Mouse (Mus musculus): ENCODE data around the gene Ccdc27.
A peak's percentile ranks its signal among the peaks of the same experiment; 100 is the strongest.

Ccdc27 gene

DNA sequence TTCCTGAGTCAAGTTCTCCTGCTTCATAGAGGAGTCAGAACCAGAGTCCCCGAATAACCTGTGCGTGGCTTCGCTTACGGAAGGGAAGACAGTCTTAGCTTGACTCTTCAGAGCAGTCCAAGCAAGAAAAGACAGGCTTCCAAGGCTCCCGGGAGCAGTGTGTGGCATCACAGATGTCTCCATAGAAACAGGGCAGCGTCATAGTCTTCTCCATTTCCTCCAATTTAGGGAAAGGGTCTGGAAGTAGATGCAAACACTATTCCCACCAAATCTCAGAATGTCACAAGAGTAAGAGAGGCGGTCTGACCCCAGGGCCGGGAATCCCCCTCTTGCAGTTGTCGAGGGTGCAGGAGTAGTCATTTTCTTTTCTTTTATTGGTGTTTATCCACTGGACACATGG lies at the start of gene Ccdc27:
Ccdc27 (minus strand) TSS at position 101 of the 400 bp plus-strand sequence.
- DNase-seq (ENCODE audit: low spot score) = no peak

DNA sequence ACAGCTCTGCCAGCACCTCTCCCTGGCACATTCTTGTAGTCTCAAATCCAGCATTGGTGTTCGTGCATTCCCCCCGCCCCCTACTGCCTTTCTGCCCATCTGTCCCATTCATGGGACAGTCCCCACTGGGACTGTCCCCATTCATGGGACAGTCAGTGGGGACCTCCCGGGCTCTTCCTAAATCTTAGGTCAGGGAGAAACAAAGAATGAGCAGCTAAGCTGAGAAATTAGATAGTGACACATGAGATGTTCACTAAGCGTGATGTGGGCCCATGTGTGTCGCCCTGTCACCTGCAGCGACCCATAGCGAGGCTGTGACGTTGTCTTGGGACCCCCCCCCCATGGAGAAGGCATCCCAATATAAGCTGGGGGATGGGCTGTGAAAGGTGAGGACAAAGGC lies 48.9 kb upstream of the Ccdc27 start:
- DNase-seq (ENCODE audit: low spot score) = no peak

DNA sequence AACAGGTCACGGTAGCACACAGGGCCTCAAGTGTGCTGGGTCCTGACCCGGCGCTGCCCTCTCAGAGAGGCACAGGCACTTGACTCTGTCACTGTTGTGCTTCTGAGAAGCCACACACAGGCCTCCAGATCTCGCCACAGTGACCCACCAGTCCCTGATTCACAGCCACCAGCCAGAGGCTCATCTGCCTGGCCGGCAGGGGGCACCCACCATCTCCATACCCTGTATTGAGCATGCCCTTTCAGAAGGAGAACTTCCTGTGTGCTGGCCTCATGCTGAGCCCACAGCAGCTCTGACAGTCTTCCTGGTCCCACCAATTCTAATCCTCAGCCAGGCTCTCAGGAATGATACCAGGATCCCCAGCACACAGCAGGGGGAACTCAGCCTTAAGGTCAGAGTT lies 46.7 kb upstream of the Ccdc27 start:
- no peak for DNase-seq (ENCODE audit: low spot score)

DNA sequence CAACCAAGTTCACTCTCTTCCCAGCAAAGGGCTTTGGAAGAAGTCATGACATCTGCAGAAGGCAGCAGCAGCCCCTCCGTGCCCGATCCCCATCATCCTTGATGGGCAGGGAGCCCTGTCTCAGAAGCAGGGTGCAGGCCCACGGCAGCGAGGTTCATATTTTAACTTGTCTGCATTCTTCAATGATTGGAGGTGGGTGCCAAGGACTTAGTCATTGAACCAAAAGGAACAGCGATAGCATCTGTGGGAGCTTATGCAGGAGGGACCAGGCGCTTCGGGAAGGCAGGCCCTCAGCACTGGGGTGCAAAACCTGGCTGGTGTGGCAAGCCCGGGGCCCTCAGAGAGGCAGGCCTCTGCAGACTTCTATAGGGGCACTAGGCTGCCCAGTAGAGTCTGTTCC lies 44.0 kb upstream of the Ccdc27 start:
- DNase-seq (ENCODE audit: low spot score) = no peak

DNA sequence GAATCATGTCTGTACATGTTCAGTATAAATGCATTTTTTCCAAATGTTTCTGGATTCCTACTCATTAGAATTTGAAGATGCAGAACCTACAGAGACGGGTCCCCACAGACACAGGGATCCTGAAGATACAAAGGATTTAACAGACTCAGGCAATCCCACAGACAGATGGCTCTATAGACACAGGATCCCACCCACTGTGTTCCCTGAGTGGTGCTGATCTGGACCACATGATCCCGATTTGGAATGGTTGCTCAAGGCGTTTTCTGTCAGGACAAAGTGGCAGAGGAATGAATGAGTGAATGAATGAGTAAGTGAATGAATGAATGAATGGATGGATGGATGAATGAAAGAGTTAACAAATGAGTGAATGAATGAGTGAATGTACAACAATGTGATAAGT lies 43.4 kb upstream of the Ccdc27 start:
- no peak for DNase-seq (ENCODE audit: low spot score)

DNA sequence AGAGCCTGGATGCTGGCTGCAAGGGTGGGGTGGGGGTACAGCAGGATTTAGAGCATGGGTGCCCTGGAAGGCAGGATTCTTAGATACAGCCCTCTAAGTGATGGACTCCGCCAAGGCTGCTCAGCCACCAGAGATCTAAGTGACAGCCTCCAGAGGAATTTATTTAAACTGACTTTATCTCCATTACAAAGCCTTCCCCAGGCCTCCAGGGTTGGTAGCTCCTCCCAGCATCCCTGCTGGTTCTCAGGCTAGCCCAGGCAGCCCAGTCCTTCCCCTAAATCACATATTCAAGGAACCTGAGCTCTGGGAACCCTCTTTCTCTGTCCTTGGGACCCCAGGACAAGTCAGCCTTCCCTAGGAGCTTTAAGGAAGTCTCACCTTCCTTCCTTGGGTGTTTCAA lies 39.5 kb upstream of the Ccdc27 start:
- DNase-seq (ENCODE audit: low spot score) = no peak

DNA sequence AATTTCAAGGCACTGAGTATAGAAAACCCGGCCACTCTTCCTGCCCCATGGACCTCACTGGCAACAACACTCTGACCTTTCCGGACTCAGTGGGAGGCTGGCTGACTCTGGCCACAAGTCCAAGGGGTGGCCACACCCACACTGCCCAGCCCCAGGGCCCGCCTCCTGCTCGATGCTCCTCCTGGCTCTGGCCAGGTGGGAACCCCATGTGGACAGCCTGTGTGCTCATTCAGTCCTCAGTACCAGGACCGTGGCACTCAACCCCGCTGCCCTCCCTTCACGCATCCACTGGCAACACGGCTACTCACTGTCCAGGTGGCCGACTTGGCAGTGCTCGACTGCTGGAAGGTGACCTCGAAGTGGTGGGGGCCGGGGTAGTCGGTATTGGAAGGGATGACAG lies 38.5 kb upstream of the Ccdc27 start:
- no peak for DNase-seq (ENCODE audit: low spot score)

DNA sequence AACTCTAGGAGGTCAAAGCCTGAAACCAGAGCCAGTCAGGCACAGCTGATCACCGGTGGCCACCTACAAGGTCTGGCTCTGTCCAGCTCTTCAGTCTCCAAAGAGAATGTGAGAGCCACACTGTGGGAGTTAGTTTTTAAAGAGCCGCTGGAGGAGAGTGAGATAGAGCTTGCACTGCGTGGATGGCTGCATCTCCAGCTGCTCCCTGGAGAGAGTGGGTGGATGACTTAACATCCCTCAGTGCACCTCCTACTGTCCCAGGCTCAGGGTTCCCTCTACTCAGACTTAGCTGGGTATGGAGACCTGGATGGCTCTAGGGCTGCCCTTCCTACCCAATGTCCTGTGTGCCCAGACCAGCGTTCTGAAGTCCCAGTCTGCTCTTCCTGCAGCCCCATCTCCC lies 37.7 kb upstream of the Ccdc27 start:
- DNase-seq (ENCODE audit: low spot score) = no peak

DNA sequence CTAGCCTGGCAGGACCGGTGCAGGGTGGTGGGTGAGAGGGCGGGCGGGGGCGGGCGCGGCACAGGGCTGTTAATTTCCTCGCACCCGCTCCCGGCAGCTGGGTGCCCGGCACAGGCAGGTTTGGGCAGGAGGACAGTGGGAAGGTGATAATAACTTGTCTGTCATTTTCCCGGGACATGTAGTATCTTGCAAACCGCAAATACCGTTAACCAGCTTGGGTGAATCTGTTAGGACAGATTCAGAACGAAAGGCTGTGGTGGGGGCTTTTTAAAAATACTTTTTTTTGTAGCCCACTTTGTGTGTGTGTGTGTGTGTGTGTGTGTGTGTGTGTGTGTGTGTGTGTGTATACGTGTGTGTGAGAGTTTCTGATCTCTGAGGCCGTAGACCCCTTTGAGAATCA lies 29.5 kb upstream of the Ccdc27 start:
- no peak for DNase-seq (ENCODE audit: low spot score)

DNA sequence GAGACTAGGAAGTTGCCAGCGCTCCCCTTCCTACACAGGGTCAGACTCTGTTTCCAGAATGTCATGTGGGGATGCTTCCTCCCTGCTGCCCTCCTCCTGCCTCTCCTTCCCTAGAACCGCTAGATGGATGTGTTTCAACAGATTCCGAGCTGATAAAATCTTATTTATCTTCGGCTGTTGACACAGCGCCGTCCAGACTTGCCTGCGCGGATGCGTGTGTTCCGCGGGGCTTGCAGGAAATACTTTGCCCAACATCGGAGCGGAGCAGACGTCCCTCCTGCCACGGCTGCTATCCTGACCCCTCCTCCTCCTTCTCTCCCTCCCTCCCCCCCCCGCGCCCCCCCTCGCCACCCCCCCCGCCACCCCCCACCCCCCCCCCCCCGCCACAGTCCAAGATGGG lies 29.0 kb upstream of the Ccdc27 start:
- no peak for DNase-seq (ENCODE audit: low spot score)

DNA sequence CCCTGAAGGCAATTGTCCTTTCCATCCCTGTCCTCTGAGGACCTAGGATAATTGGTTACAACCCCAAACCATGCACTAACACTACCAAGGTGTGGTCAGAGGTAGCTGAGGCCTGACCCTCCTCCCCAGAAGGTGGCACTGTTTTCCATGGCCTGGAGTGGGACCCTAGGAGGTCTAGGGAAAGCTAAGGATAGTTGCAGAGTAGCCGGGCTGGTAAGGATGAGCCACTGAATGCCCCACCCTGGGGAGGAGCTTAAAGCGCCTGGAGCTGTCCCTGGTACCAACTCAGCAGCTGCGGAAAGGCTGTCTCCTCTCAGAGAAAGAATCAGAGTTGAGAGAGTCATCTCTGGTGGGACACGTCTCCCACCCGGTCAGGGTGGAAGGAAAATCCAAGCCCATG lies 28.4 kb upstream of the Ccdc27 start:
- no peak for DNase-seq (ENCODE audit: low spot score)

DNA sequence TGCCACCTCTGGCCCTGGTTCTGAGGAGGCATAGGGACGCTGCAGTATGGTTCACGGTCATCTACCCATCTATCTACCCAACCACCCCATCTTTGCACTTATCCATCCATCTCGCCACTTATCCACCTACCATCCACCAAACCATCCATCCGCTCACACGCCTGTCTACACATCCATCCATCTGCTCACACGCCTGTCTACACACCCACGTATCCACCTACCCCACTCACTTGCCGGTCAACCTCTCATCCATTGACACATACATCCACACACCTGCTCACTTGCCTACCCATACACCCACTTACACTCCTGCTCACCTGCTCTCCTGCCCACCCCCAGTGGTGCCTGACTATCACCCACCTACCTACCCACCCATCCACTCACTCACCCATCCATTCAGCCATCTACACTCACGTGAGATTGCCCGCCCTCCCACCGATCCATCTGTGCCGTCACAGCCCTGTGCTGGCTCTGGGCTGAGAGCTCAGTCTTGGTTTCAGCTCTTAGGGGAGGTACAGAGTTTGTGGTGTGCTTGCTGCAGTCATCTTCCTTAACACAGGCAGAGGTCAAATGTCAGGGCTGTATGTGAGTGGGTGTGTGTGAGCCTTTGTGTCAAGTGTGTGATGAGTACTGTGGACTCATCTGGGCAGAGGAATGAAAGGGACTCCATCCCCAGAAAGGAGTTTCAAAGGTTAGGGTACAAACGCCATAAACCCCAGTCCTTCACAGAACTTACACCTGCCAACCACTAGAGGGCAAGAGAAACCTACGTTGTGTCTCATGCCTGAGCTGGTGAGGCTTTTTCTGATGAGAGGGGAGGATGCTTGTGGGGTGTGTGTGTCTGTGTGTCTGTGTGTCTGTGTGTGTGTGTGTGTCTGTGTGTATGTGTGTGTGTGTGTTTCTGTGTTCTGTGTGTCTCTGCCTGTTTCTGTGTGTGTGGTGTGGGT lies 22.6 kb upstream of the Ccdc27 start:
- DNase-seq (ENCODE audit: low spot score) = no peak

DNA sequence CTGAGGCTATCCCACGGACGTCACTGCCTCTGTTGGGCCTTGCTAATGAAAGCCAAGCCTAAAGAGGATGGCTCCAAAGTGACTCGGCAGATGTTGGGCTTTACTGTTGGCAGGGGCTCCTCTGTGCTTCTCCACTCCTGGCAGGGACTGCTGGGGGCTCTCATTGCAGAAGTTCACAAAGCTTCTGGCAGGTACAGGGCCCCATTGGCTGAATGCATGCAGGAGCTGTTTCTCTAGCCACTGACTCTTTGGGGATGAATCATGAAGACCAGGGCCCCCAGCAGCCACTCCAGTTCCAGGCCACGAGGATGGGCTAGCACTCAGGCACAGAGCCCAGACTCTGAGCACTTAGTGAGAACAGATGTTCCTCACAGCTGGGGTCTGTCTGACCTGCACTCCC lies 15.2 kb upstream of the Ccdc27 start:
- no peak for DNase-seq (ENCODE audit: low spot score)

DNA sequence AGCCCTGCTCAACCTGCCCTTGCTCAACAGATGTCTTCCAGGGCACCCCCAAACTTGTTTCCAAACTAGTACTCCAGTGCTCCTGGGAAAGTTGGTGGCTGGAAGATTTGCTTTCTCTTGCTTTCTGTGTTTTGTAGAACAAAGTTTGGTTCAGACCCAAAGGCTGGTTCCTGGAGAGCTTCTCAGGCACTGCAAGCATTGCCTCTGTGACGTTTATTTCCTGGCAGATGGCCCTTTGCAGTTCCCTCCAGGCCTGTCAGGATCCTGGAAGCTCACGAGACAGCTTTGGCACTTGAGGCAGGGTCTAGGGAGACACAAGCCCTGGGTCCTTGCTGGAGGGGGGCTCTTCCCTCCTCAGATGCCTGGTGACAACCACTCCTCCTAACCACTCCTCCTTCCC lies 14.2 kb upstream of the Ccdc27 start:
- no peak for DNase-seq (ENCODE audit: low spot score)

DNA sequence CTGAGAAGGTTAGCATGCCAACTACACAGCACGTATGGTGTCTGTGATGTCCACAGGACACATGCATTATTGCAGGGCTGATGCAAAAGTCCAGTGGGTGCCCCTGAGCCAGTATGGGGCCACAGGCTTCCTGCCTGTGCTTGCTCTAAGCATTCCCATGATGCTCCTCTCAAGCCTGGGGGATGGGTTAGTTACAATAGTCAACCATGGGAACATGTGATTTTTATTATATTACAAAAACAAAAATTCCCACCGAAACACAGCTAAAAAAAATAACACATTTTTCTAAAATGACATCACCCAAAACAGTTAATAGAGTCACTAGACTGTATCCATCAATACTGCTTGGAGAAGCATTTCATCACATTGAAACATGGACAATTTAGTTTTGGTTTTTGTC lies 13.6 kb upstream of the Ccdc27 start:
- no peak for DNase-seq (ENCODE audit: low spot score)

DNA sequence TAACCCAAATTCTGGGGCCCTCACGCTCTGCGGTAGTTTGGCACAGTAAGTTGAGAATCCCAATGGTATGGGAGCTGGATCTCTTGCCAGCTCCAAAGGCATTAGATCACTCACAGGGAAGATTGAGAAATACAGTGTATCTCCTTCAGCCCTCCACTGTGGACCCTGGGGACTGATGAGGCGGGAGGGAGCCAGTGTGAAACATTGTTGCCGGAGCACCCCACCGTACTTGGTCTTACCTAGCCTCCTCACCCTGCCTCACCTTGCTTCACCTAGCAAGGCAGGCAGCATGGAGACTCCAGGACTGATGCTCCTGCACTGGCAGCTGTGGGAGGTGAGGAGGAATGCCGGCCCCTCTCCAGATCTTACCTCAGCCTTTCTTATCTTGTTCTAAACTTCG lies 13.0 kb upstream of the Ccdc27 start:
- peak; percentile 78 for DNase-seq (ENCODE audit: low spot score)

DNA sequence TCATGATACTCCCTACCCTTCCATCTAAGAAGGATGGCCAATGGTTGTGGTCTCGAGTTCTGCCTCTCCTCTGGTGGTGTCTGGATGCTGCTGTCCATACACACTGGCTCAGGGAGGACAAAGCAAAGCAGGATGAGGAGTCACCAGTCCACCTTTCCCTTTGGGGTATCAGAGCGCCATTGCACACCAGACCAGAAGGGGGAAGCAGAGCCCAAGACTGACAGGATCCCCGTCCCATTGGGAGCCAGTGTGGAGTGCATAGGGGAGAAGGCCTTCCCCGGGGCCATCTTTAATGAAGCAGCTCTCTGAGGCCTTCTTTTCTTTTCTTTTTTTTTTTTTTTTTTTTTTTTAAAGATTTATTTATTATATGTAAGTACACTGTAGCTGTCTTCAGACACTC lies 10.6 kb upstream of the Ccdc27 start:
- no peak for DNase-seq (ENCODE audit: low spot score)

DNA sequence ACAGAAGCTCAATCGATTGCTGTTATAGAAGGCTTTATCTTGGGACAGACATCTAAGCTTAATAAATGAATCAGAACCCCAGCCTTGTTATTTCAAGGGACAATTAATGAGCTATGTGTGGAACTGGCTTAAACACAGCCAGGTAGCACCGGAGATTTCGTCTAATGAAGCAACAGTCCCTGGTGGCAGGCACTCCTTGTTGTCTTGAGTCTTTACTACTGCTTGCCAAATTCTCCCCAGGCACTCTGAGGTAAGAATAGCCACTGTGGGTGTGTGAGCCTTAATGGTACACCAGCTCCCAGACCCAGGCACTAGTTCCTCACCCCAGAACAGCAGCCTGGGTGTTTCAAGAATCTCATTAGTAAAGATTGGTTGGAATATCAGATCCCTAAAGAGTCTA lies 8.9 kb upstream of the Ccdc27 start:
- no peak for DNase-seq (ENCODE audit: low spot score)

DNA sequence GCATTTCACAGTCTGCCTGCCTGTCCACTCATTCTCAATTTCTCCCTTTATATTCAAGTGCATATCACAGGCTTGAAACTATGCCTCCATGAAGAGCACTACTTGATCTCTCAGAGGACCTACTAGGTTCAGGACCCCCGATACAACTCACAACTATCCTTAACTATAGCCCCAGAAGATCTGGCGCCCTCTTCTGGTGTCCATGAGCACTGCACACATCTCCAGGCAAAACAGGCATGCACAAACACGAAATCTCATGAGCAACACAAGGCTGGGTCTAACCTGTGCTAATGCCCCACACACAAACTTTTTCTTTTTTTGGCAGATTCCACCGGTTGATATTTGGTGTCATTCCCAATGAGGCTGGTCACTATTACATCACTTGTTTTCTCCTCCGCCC lies 3.4 kb upstream of the Ccdc27 start:
- DNase-seq (ENCODE audit: low spot score) = no peak

DNA sequence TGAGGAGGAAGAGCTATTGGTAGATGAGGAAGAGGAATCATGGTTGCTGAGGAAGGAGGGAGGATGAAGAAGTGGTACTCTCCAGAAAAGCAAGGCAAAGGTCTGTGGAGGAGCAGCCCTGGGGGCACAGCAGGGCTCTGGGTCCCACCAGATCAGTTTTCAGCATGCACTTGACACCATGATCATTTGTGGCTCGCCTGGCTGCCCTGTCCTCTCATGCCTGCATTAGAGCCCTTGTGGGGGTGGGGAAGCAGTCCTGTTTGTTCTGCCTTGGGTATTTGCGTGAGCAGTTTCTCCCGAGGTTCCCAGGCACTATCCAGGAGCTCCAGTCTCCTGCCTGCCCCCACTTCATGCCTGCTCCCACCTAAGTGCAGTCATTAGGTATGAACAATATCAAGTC lies 5.4 kb downstream of the Ccdc27 start:
- DNase-seq (ENCODE audit: low spot score) = no peak

DNA sequence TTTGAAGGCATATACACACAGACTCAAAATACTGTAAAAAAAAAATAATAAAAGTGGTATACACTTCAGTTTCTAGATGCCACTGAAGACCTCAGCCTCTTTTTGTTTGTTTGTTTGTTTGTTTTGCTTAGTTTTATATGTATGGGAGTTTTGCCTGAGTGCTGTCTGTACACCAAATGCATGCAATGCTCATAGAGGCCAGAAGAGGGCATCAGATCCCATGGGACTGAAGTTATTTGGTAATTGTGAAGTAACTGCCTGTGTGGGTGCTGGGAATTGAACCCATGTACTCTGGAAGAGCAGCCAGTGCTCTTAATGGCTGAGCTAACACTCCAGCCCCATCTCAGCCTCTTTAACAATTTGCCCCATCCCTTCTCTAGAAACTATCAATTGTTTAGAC lies 13.8 kb downstream of the Ccdc27 start:
- no peak for DNase-seq (ENCODE audit: low spot score)

DNA sequence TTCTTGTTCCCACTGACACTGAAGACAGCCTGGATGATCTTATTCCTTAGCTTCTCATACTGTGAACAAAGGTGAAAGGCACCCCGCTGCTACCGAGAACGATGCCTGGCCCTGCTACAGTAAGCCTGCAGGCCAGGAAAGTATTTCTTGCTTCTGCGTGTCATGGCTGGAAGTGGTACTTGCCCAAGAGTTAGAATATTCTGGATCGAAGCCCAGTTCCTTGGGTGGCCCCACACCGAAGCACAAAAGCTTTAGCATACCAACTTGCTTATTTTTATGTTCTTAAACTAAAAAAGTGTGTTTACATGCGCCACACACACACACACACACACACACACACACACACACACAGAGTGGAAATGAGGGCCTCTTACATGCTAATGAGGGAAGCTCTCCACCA lies 14.4 kb downstream of the Ccdc27 start:
- DNase-seq (ENCODE audit: low spot score) = no peak

DNA sequence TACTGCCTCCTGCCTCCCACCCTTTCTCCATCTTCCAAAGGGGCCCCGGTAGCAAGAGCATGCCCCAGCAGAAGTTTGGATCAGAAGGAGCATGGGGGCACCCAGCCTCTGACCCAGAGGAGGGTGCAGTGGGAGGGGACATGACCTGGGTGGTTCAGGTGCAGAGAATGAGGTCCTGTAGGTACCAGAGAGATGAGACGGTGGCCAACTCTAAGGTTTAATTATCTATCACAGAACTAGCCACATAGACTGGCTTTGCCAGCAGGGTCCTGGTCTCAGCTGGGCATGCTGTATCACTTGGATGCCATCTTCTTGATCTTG lies 16.1 kb downstream of the Ccdc27 start:
- no peak for DNase-seq (ENCODE audit: low spot score)

DNA sequence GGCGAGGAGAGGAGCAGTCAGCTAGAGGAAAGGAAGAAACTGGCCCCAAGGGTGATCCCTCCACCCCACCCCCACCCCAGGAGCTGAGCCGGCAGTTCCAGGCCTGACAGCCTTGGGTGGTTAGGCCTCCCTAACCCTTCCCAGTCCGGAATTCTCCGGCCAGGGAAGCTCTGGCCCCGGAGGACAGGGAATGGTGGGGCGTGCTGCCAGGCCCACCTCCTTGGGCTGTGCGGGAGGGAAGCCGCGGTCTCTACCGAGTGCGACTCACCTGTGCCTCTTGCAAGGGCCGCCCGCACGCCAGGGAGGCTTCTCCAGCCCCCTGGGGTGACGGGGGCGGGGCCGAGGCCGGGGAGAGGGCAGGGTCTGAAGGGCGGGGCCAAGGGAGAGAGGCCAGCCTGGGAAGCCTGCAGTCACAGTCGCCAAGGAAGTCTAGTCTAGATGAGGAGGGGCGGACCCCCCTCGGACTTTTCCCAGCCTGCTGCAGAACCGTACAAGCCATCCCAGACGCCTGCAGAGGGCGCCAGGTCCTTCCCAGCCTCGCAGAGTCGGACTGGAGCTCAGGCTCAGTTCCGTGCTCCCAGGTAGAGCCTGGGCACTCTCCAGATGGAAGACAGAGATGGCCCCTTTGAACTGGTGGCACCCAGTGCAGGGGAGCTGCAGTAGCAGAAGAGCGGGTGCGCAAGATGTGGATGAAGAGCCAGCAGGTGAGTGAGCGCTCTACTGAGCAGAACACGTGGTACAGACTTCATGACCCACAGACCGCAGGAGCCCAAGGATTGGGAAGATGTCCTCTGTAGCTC lies 16.6 kb downstream of the Ccdc27 start, which contains the start of gene Smim1:
Smim1 (minus strand) TSS at position 590 of the 800 bp plus-strand sequence.
- peak; percentile 82 for DNase-seq (ENCODE audit: low spot score)
